Mouse (Mus musculus): ENCODE measurements at regions not wholly inside any gene's neighbourhood (a gene's known extent, or its start where the extent isn't known, plus 50 kb on each side); places are given as distances from the start of the nearest gene placed in this dataset.

GRCm38 (mm10) chr7:36071774-36072173, 269.0 kb upstream of the Zfp507 start:
- TF ChIP-seq CTCF (IDR thresholded peaks at IDR 0.05; ENCODE audit: low read depth, low read length): peak; percentile 68
- TF ChIP-seq POLR2A (IDR thresholded peaks at IDR 0.05; ENCODE audit: insufficient read depth, low read length): no peak
- no peak for TF ChIP-seq EP300 (IDR thresholded peaks at IDR 0.05; ENCODE audit: insufficient read depth, low read depth, low read length)
